Mouse (Mus musculus): ENCODE data around the gene Allc.

- TF ChIP-seq ZNF384 (IDR thresholded peaks at IDR 0.05; ENCODE audit: low read depth, low read length) (no peak), CHD2 (IDR thresholded peaks at IDR 0.05; ENCODE audit: low read depth, low read length) (no peak), ZC3H11A (IDR thresholded peaks at IDR 0.05; ENCODE audit: borderline replicate concordance, low read depth, low read length) (no peak), MAFK (IDR thresholded peaks at IDR 0.05; ENCODE audit: insufficient read depth, low read depth, low read length) (no peak), HCFC1 (IDR thresholded peaks at IDR 0.05; ENCODE audit: borderline replicate concordance, insufficient read depth, low read length) (no peak)
Measured at GRCm38 (mm10) chr12:28587949-28588348, 5.6 kb upstream of the Allc start.
